Mouse (Mus musculus) cortical plate, adult 2 months (tissue): ENCODE results near the gene Gp5.

Experiments used
- CTCF ChIP-seq: fragments of 200-500 bp; IDR thresholded peaks from 2 replicates; pipeline ENCODE4 v1.5.1; 2011; ENCODE audit warnings: mild to moderate bottlenecking, control low read depth, low read length; ENCODE audit not compliant: insufficient read depth; ENCODE audit errors: extremely low read depth
- POLR2A ChIP-seq: fragments of 200-500 bp; IDR thresholded peaks from 2 replicates; pipeline ENCODE4 v1.6.1; 2011; ENCODE audit warnings: mild to moderate bottlenecking, low read length, control low read depth; ENCODE audit not compliant: insufficient read depth; ENCODE audit errors: extremely low read depth

- TF ChIP-seq CTCF (no peak), POLR2A (no peak)
These were observed 6.3 kb downstream of the Gp5 start for GRCm38 (mm10) chr16:30304236-30304635.
